Mouse (Mus musculus) megakaryocyte-erythroid progenitor cell, adult 5-6 weeks (primary cell): ENCODE measurements at regions not wholly inside any gene's neighbourhood (a gene's known extent, or its start where the extent isn't known, plus 50 kb on each side); places are given as distances from the start of the nearest gene placed in this dataset.
"Not testable (repeated sequence)": the region's sequence is repeated elsewhere in the genome, so short reads cannot be mapped to it uniquely, and the experiment has no call there.

ENCODE experiments used
- ATAC-seq: replicated peaks from 2 replicates; pipeline ENCODE4 v1.8.0; 2016; ENCODE audit warnings: mild to moderate bottlenecking, inconsistent platforms; ENCODE audit not compliant: severe bottlenecking, poor library complexity, low FRiP score, low TSS enrichment

DNA sequence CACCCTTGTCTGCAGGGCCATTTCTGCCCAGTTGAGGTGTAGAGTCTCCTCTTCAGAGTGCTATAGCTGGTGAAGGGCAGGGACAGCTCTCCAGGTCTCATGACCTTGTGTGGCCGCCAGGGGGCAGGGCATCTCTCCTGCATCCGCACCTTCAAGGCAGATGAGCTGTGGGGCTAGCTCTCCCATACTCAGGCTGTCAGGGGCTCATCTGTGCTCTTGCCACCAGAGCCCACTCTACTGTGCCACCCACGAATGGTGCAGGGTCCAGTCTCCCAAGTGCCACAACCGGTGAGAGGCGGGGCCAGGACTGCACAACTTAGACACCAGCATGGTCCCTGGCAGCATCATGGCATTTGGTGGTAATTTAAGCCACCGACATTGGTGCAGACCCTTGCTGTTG is 111.3 kb downstream of the Syt10 start:
- peak; percentile 86 for ATAC-seq

DNA sequence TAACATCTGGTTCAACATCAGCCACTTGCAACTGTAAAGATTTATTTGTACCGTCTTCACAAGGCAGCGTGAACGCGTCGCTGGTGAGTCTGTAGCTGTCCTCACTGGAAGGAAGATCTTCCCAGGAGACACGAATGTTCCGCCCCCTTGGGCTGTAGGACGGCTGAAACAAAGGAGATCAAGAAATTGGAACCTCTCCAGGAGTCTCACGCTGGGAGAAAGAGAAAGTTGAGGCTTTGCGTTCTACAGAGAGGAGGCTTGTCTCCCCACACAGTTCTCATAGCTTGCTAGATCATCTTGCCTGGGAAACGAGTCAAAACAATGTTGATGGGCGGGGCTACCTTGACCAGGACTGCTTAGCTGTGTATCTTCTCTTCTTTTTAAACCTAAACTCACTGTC is 117.3 kb downstream of the Syt10 start:
- ATAC-seq = no peak

DNA sequence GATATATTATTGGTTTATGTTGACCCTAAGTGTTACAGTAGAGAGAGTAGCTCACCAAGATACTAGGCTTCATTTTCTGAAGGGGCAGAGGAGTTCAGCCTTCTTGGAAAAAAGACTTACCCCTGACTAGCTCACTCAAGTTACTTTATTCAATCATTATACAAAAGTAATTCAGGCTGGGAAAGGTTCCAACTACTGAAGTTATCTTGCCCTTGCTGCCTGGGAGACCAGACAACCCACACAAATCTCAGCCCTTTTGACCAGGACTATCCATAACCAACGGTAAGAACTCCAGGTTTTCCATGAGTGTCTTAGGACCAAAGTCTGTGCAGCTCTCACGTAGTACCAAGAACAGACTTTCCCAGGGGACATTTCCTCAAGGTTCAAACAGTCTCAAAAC is 105.5 kb upstream of the Rabl2 start:
- ATAC-seq = no peak

DNA sequence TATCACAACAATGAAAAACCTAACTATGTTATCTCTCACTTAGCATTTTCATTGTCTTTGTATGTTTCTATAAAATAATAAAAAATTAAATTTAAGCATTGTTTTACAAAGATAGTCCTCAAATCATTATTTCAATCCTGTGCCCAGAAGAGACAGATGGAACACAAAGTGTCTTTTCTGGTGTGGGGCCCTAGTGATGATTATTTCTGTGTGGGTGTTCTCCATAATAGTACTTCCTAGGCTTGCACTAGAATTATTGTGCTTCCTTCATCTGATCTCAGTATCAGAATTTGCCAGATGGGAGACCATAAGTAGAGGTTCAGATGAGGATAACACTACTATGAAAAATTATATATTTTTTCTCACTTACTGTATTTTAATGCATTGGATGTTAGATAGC is 84.6 kb upstream of the Rabl2 start:
- ATAC-seq = no peak

DNA sequence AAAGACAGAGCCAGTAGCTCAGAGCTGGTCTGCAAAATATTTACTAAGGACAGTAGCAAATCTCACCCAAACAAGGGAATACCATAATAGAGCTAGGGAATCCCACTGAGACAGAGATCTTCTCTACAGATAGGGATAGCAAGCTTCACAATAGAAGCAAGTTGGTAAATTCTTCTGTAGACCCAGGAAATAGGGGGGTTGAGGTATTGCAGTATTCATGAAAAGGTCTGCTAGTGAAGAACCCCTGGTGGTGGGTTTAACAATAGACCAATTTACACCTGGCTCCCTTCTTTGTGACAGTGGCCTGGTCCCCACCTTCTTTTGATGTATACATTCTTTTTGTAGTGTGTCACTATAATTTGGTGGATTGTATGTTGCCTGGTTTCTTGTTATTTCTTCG is 64.8 kb upstream of the Rabl2 start:
- ATAC-seq = not testable (repeated sequence)
